Mouse (Mus musculus): ENCODE measurements around the gene Unc79.

DNA sequence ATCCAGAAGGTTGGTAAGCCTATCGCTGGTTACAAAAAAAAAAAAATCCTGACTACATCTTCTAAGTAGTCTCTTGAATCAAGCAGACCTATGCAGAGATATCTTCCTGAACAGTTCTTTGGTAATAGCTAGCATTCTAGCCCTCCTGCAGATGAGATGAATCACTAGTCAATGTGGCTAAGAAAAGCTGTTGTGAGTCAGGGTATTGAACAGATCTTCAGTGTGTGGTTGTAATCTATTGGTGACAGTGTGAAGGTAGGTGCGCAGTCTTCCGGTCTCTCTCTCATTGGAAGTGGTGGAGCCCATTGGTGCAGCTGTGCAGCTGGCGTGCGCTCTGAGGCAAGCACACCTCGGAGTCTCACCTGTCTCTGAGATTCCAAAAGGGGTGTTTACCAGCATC is 180.3 kb downstream of the Unc79 start:
- TF ChIP-seq CTCF (IDR thresholded peaks at IDR 0.05; ENCODE audit: insufficient read depth, low read depth, low read length) = no peak
- no peak for TF ChIP-seq POLR2A (IDR thresholded peaks at IDR 0.05; ENCODE audit: insufficient read depth, low read depth, low read length)
